Mouse (Mus musculus) C2C12 (cell line): ENCODE results near the gene Grid2.

Source experiments
- CEBPB ChIP-seq: IDR thresholded peaks from one replicate; pipeline ENCODE4 v1.6.1; 2011; ENCODE audit warnings: low read depth, mild to moderate bottlenecking, control low read depth, moderate library complexity
- CTCF ChIP-seq: IDR thresholded peaks from one replicate; pipeline ENCODE4 v1.5.1; 2011; ENCODE audit not compliant: control insufficient read depth, insufficient read depth, insufficient read length
- FOSL1 ChIP-seq: IDR thresholded peaks from one replicate; pipeline ENCODE4 v1.8.0; 2011; ENCODE audit warnings: mild to moderate bottlenecking, low read length; ENCODE audit not compliant: poor library complexity, insufficient read depth, severe bottlenecking
- MAX ChIP-seq: IDR thresholded peaks from one replicate; pipeline ENCODE4 v1.6.1; 2011; ENCODE audit warnings: mild to moderate bottlenecking, control low read depth
- MYOD1 ChIP-seq: IDR thresholded peaks from one replicate; pipeline ENCODE4 v1.6.1; 2011; ENCODE audit warnings: low read depth; ENCODE audit not compliant: control insufficient read depth, insufficient read length
- MYOG ChIP-seq: IDR thresholded peaks from one replicate; pipeline ENCODE4 v1.6.1; 2011; ENCODE audit not compliant: control insufficient read depth, insufficient read length; ENCODE audit errors: extremely low read depth
- USF1 ChIP-seq: IDR thresholded peaks from one replicate; pipeline ENCODE4 v1.6.1; 2011; ENCODE audit warnings: low read depth, mild to moderate bottlenecking, control low read depth, moderate library complexity

GRCm38 (mm10) chr6:64742915-64743489, 1487.3 kb downstream of the Grid2 start:
- TF ChIP-seq CTCF: no peak
- no peak for TF ChIP-seq USF1
- TF ChIP-seq CEBPB: no peak
- TF ChIP-seq MYOG: no peak
- TF ChIP-seq MAX: no peak
- no peak for TF ChIP-seq FOSL1
- TF ChIP-seq MYOD1: no peak
